Mouse (Mus musculus) thymus, postnatal 4 days (tissue): ENCODE measurements around the gene Rin2.
A peak's percentile ranks its signal among the peaks of the same experiment; 100 is the strongest.

ENCODE experiments used
- DNase-seq: peaks from one replicate; pipeline ENCODE4 v3.0.0; 2021

Rin2 gene

DNA sequence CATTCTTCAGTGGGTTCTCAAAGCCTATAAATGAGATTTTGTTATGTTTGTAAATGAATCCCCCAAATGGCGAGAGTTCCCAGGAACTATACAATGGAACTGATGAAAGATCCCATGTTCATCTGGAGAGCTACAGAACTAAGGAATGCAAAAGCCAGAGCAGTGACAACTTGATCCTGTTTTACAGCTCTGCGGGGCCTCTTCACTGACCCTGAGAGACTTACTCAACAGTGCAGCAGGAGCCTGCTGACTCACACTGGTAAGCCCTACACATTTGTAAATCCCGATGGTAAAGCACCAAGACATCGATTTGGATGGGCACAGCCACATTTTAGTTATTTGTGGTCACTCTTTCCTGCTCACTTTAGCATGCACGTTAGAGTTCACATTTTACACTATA is 62.2 kb downstream of the Rin2 start:
- DNase-seq, result no peak

- DNase-seq, result no peak
These were observed 65.7 kb downstream of the Rin2 start for GRCm38 (mm10) chr2:145740729-145741128.

DNA sequence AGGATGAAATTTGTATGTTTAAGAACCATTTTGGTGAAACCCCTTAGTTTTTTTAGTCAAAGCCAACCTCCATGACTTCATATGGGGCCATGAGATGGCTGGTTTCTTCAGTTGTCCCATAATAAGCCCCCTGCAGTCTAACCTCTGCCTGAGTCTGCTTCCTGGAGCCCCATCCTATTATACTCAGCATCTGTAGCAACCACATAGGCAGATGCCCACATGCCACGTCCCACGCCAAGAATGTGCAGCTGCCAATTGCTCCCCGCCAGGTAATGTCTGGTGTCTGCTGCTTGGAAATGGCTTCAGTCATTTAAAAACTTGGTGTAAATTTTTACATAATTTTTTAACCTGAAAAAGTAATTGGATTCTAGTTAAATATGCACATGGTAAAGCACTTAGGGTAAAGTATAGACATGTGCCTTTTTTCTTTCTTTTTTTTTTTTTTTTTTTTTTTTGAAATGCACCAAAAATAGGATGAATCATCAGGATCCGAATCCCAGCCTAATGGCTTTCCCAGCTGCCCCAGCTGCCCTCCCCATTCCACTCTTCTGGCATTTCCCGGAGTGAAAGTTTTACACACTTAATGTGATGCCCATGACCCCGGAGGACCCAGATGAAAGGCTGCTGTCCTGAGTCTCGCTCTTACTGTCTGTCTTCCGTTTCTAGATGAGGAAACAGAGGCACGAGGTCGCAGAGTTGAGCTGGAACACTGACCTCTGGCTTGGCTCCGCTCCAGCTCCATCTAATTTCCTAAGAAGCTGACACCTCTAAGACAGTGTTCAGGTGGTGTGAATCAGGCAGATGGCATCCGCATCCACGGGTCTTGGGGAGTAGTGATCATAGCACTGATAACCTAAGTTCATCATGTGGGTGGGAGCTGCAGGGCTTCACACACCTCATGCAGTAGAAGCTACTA is 68.0 kb downstream of the Rin2 start:
- DNase-seq, result no peak

DNA sequence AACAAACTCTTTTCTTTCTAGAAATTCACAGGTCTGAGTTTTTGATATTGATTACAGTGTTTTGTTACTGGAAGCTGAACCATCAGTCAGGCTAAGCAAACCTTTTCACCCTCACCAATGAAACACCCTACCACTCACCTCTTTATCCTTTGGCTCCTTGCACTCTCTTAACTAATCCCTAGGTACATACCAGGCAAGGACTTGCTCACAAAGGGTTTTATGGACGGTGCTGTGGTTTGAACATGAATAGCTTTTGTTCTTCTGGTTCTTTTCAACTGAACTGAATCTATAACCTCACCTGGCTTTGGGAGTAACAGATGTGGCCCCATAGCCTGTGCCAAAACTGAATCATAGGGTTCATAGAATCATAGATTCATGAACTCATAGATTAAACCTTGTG is 71.4 kb downstream of the Rin2 start:
- no peak for DNase-seq

- no peak for DNase-seq
These were observed 74.6 kb downstream of the Rin2 start for GRCm38 (mm10) chr2:145749645-145750044.

DNA sequence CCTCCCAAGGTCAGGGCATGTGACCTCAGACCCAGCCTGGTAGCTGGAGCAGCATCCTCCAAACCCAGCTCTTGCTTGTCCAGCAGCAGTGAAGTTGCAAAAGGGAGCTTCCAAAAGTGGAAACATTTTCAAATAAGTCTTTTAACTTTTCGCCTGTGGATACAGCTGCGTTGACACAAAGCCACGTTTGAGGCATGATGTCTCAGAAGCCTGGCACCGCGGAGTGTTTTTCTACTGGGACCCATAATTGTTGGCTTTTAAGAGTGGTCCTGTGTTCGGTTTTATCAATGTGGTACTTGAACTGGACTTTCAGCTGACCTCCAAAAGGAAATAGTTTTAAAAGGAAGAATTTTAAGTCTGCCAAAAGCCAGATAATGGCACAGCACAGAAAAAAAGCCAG is 77.6 kb downstream of the Rin2 start:
- no peak for DNase-seq

GRCm38 (mm10) chr2:145753973-145754372 is 79.0 kb downstream of the Rin2 start:
- DNase-seq, result no peak

DNA sequence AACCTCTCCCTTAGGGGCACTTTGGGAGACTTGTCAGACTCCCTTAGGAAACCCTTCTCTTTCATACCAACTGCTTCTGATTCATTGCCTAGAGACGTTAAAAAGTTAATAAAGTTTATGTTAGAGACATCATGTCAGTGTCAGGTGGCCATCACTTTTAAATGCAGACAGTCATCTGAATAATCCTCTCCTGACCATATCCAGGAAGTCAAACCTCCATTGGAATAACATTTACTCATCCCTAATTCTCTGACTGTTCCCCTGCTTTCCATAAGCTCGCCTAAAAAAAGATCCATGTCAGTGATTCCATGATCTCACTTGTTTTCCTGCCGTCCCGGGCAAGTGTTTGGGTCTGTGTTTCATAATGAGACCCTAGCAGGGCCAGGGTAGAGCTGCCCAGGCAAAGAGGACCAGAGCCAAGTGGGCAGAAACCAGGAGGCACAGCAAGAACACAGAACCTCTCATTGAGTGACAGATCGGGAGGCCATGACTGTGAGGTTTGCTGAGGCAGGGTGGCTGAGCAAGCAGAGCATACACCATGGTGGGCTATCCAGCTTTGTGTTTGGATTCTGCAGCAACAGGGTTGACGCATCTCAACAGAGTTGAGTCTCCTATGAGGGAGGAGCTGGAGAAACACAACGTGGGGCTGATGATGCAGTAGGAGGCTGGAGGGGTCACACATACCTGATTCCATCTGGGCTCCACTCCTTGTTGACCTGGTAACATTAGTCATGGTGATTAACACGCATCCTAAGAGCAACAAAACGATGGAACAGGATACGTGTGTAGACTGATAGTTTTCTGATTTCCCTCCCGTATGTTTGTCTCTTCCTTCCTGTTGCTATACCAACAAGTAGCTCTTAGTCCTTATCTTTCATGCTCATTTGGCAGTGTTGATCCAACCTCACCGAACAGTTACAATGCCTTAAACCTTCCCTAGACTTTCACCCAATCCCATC is 81.1 kb downstream of the Rin2 start:
- DNase-seq, result no peak

DNA sequence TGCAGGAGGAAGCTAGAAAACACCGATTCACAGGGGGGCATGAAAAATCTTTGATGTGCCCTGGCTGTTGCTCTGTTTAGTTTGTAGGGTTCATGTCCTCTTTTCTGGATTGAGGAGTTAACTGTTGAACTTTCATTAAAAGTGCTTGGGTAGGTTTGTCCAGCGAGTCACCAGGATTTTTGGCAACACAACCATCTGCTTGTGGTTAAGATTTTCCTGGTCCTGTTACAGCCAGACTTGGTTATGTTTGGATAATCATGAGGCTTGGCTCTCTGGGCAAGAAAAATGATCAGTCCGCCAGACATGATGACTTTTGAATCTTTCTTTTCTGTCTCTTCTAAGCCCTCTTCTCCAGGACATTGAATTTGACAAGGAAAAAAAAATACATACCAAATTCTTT is 85.1 kb downstream of the Rin2 start:
- DNase-seq, result no peak

GRCm38 (mm10) chr2:145761436-145761835 is 86.4 kb downstream of the Rin2 start:
- no peak for DNase-seq

GRCm38 (mm10) chr2:145769964-145770363 is 94.9 kb downstream of the Rin2 start:
- no peak for DNase-seq

DNA sequence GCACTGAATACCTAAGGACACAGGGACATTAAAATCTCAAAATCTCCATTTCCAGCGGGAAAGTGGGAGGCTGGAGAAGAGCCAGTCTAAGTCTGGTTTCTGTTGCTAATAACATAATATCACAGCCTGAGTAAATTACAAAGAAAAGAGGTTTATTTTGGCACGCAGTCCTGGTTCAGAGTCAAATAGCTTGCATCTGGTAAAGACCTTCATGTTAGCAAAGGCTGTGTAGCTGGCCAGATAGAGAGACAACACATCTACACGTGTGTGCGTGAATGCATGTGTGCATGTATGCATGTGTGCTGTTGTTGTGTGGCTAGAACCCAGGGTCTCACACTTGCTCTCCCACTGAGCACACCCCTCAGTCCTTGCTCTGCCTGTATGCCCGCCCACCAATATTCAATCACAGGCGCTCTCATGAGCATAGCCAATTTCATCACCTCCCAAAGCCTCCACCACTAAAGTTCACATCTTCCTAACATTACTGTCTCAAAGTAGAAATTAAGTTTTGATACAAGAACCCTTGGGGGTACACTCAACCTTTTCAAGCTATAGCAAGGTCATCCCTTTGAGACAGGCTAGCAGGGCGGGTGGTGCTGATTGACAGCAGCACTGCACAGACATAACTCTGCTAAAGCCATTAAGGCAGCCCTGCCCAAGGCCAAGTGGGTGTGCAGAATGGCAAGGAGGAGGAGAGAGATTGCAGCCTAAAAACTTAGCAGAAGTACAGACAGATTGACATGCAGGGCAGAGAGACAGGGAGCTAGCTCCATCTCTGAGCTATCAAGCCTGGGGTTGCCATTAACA is 95.9 kb downstream of the Rin2 start:
- DNase-seq, result no peak

GRCm38 (mm10) chr2:145783247-145783646 is 108.2 kb downstream of the Rin2 start:
- DNase-seq, result no peak

DNA sequence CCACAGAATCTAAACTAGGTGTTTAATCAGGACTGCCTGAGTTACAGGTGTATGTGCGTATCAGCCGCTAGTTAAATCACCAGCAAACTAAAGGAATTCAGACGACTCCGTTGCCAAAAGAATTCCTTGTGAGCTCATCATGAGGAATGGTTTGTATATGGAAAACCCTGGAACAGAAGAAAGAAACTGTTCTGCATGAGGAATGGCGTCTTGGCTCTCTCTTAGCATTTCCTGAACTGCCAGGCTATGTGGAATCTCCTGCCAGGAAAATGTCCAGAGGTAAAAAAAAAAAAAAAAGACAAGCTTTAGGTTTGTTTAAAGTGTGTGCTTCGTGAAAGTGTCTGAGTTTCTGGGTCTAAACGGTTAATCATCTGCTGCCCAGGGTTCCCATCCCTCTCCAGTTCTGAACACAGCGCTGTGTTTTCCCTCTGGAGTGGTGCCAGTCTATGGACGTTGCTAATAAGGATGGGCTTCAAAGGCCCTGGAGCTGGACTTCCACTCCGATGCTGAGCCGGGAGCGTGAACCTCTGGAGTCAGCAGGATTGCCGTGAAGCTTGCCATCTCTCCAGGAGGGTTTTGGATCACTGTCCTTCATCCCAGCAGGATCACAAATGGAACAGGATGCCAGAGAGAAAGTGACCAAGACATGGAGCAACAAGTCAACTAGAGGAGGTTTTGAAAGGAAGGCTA is 109.4 kb downstream of the Rin2 start:
- DNase-seq, result no peak

DNA sequence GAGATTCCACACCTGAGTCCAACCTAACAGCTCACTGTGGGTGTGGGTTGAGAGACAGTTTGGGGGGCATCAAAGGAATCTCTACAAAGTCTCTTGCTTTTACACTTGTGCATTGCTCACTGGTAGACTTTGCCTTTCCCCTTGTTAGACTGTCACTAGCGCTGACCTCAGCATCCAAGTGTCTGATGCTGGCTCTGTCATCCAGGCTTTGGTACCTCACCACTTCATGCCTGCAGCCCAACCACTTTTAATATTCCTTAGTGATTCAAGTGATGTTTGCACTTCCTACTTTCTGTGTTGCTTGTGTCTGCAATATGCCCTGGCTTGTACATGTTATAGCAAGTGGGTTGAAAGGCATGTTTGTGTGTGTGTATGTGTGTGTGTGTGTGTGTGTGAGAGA is 109.9 kb downstream of the Rin2 start:
- DNase-seq, result no peak

GRCm38 (mm10) chr2:145785758-145786617 is 111.0 kb downstream of the Rin2 start:
- peak; percentile 24 for DNase-seq

GRCm38 (mm10) chr2:145786618-145786932 is 111.6 kb downstream of the Rin2 start:
- DNase-seq, result no peak

DNA sequence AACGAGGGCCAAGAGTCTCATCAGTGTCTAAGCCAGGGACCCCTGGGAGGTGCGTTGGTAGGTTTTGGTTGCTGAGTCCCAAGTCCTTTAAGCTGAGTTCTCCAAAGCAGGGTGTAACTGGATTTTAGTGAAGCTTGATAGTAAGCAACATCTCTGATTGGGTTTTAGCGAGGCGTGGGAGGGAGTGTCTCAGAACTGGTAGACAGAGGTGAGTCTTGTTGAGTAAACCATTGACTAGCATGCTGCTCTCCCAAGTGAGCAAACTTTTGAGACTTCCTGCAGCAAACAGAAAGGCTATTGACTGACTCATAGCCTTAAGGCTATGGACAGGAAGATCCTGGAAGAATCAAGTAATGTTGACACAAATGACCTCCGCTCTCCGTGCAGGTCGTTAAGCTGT is 112.5 kb downstream of the Rin2 start:
- DNase-seq, result no peak

DNA sequence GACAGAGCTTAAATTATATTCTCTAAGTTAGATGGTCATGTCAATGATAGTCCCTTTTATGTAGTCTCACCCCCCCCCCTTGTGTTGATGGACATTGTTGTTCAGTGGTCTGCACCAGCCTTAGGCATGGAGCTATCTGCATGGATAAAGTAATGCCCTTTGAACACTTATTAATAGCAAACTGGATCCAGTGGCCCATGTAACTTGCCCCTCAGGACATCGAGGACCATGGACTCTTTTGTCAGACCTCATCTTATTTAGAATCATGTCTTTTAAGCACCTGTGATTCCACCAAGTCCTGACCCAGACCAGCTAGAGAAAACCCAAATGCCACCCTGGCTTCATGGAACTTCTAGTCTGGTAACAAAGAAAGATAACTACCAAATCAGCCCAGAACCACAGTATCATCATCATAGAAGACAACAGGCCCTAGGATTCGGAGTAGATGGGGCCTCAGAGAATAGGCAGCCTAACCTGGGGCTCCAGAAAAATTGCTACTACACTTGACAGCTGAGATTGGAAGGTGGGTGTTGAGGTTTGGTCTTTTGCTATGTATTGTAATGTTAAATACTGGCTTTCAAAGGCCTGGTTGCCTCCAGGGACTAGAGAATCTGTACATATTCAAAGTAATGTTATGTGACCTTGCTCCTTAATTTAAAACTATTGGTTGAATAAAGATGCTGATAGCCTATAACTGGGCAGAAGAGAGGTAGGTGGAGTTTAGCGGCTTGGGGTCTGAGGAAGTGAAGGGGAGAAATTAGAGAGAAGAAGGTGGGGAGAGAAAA is 113.7 kb downstream of the Rin2 start:
- DNase-seq, result no peak

GRCm38 (mm10) chr2:145793702-145794101 is 118.7 kb downstream of the Rin2 start:
- DNase-seq, result no peak
